Mouse (Mus musculus) erythroblast, embryonic 14.5 days (primary cell): ENCODE measurements around the gene Cnn1. TPM values are rescaled to one million over a fixed set of nuclear protein-coding genes. Genes with fewer than 3 reads are reported as not detected.

Experiments used
- H3K27me3 ChIP-seq: 2 replicates; pipeline ENCODE4 v1.6.1; 2012; ENCODE audit warnings: inconsistent platforms; ENCODE audit not compliant: control insufficient read depth
- H3K36me3 ChIP-seq: 2 replicates; pipeline ENCODE4 v1.6.1; 2012; ENCODE audit warnings: mild to moderate bottlenecking, inconsistent platforms; ENCODE audit not compliant: control insufficient read depth
- H3K4me1 ChIP-seq: 2 replicates; pipeline ENCODE4 v1.6.1; 2012; ENCODE audit warnings: inconsistent platforms; ENCODE audit not compliant: control insufficient read depth
- H3K4me3 ChIP-seq: replicated peaks from 2 replicates; pipeline ENCODE3; 2012; ENCODE audit warnings: moderate library complexity, mild to moderate bottlenecking, inconsistent platforms
- H3K9me3 ChIP-seq: 2 replicates; pipeline ENCODE4 v1.6.1; 2012; ENCODE audit warnings: low read length, inconsistent platforms, mixed read lengths; ENCODE audit not compliant: control insufficient read depth
- GATA1 ChIP-seq: IDR thresholded peaks from 2 replicates; pipeline ENCODE4 v1.6.1; 2012; ENCODE audit warnings: low read length, inconsistent platforms, mixed read lengths
- TAL1 ChIP-seq: IDR thresholded peaks from 3 replicates; pipeline ENCODE4 v1.6.1; 2012; ENCODE audit warnings: low read length, inconsistent platforms, mixed read lengths
- polyA plus RNA-seq: library from polyadenylated mRNA; stranded (reverse); fragments of >175 nt; gene quantifications from 2 replicates; pipeline ENCODE4 v1.2.3, GENCODE M21; 2012

The Cnn1 gene
- polyA plus RNA-seq, 1 experiment, result not detected

DNA sequence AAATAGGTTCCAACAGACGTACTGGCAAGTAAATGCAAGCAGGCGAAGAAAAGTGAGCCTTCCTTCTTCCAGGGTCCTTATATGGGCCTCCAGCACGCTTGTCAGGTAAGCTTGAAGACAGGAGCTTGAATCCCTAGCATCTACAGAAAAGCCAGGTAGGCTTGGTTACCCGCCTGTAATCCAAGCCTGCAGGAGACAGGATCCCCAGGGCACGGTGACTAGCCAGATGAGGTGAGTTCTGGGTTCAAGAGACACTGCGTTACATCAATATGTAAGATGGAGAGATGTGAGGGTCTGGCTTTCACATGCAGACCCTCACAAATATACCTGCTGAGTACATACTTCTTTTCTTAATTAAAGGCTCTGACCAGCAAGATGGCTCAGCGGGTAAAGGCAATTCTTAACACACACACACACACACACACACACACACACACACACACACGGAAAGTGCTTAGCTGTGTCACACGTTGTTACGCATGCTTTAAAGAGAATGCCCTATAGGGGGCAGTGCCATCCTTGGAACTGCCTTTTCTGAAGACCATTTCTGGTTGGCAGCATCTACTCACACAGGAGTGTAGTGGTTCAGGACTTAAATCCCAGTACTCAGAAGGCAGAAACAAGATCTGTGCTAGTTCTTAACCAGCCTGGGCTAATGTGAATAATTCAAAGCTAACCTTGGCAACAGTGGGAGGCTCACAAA is 18.9 kb downstream of the Cnn1 start:
- peaks cover 57% of the 10 kb centered on the region for H3K4me1 ChIP-seq
- H3K4me3 ChIP-seq, result peak overlapping the region; percentile 83
- no peaks in the 10 kb centered on the region for H3K27me3 ChIP-seq
- no peaks in the 10 kb centered on the region for H3K9me3 ChIP-seq
- TF ChIP-seq TAL1 (no peak), GATA1 (no peak)
- peaks cover 23% of the 10 kb centered on the region for H3K36me3 ChIP-seq

DNA sequence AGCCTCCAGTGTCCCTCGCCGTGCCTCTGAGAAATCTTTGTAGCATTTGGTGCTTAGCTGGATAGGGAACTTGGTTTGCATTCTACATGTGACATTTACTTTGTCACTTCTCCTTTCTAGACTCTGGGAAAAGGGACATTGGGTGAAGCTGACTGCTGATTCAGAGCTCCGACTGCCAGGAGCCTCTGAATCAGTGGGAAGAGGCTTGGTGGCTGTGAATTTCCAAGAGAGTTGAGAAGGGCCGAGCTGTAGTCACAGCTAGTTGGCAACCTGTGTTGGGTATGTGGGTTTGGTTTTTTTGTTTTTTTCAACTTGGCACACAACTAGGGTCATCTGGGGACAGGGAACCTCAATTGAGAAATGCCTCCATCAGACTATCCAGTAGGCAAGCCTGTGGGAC is 20.5 kb downstream of the Cnn1 start:
- Histone ChIP-seq H3K9me3 (no peaks in the 10 kb centered on the region), H3K4me3 (no peak overlapping the region), H3K27me3 (no peaks in the 10 kb centered on the region), H3K36me3 (peaks cover 12% of the 10 kb centered on the region), H3K4me1 (peaks cover 68% of the 10 kb centered on the region)
- no peak for TF ChIP-seq GATA1

DNA sequence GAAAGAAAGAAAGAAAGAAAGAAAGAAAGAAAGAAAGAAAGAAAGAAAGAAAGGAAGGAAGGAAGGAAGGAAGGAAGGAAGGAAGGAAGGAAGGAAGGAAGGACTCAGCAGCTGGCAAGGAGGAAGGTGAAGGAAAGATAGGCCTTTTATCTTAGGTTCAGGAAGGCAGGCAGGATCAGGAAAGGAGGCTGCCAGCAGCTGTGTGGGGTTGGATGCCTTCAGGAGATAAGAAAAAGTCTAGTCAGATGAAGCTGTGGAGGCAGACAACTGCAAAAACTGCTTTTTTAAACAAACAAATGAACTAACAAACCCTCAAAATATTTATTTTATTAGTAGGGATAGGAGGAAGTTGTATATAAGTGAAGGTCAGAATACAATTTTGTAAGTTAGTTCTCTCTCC is 22.5 kb downstream of the Cnn1 start:
- peaks cover 63% of the 10 kb centered on the region for H3K4me1 ChIP-seq
- H3K4me3 ChIP-seq, result no peak overlapping the region
- TF ChIP-seq TAL1, result no peak
- no peak for TF ChIP-seq GATA1
- no peaks in the 10 kb centered on the region for H3K9me3 ChIP-seq
- H3K27me3 ChIP-seq, result no peaks in the 10 kb centered on the region
- peaks cover 25% of the 10 kb centered on the region for H3K36me3 ChIP-seq

DNA sequence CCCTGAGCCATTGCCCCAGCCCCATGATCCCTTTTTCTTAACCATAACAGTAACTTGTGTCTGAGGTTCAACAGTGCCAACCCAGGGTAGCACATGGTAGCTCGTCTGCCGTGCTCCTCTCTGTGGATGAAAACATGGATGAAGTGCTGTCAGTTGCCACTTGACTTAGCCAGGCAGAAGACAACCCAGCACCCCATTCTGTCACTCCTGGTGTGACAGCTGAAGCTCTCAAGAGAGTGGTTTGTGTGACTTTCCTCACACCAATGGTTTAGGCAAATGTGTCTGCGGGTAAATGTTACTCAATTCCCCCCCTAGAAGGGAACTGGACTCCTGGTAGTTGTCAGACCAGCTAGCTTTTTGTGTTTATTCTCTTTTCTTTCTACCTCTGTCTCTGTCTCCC is 23.0 kb downstream of the Cnn1 start:
- TF ChIP-seq TAL1, result no peak
- TF ChIP-seq GATA1, result no peak
- Histone ChIP-seq H3K36me3 (peaks cover 30% of the 10 kb centered on the region), H3K27me3 (no peaks in the 10 kb centered on the region), H3K4me1 (peaks cover 67% of the 10 kb centered on the region), H3K9me3 (no peaks in the 10 kb centered on the region), H3K4me3 (no peak overlapping the region)

DNA sequence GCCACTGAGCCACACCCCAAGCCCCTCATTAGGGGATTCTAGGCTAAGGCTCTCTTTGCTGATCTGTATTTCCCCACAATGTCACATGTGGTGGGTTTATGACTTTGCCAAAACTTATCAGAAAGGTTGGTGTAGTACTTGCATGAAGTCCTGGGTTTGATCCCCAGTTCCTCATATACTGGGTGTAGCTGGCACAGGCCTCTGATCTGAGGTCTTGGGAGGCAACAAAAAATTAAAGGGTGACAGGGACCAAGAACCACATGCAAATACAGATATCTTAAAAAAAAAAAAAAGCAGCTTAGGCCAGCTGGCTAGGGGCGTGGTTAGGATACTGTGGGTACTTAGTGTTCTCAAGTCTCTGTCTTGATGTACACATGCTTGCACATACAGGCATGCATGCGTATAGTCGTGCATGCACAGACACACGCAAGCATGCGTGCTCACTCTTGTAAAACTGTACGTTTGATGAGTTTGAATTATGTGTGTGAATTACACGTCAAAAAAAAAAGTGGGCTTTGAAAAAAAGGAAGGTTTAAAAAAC is 24.1 kb downstream of the Cnn1 start:
- TF ChIP-seq GATA1, result no peak
- TF ChIP-seq TAL1, result no peak
- Histone ChIP-seq H3K9me3 (no peaks in the 10 kb centered on the region), H3K27me3 (no peaks in the 10 kb centered on the region), H3K4me1 (peaks cover 59% of the 10 kb centered on the region), H3K36me3 (peaks cover 41% of the 10 kb centered on the region), H3K4me3 (no peak overlapping the region)

DNA sequence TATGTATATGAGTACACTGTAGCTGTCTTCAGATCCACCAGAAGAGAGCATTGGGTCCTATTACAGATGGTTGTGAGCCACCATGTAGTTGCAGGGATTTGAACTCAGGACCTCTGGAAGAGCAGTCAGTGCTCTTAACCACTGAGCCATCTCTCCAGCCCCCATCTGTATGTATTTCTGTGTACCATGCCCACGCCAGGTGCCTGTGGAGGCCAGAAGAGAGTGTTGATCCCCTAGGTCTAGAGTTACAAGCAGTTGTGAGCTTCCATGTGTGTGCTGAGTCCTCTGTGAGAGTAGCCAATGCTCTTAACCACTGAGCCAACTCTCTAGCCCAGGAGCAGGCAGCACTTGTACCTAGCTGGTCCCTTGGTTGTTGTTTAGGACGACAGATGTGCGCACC is 25.2 kb downstream of the Cnn1 start:
- peaks cover 58% of the 10 kb centered on the region for H3K4me1 ChIP-seq
- no peaks in the 10 kb centered on the region for H3K9me3 ChIP-seq
- H3K27me3 ChIP-seq, result no peaks in the 10 kb centered on the region
- TF ChIP-seq GATA1 (no peak), TAL1 (no peak)
- no peak overlapping the region for H3K4me3 ChIP-seq
- H3K36me3 ChIP-seq, result peaks cover 51% of the 10 kb centered on the region

DNA sequence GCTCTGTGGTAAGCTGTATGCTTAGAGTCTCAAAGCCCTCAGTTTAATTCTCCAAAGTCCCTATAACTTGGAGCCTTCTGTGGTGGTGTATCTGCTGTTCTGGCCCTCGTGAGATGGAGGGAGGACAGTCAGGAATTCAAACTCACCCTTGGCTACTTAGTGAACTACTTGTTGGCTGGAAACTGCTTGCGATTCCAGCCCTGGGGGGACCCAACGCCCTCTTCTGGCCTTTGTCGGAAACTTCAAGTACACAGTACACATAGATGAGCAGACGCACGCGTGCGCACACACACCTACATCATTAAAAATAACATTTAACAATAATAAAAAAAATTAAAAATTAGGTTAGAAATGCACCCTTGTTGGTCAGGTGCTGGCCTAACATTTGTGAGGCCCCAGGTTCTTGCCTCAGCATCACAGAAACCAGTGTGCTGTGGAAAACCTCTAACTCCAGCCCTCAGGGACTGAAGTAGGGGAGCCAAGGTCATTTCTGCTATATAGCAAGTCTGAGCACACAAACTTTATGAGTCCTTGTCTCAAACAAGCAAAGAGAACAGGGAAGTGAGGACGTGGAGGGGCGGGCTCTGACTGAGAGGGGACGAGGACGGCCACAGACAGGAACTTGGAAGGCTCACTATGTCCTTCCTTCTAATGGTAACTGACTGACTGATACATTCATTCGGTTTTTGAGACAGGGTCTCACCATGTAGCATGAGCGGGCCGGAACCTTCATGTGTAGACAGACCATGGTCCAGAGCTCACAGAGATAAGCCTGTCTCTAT is 26.4 kb downstream of the Cnn1 start:
- peaks cover 65% of the 10 kb centered on the region for H3K4me1 ChIP-seq

DNA sequence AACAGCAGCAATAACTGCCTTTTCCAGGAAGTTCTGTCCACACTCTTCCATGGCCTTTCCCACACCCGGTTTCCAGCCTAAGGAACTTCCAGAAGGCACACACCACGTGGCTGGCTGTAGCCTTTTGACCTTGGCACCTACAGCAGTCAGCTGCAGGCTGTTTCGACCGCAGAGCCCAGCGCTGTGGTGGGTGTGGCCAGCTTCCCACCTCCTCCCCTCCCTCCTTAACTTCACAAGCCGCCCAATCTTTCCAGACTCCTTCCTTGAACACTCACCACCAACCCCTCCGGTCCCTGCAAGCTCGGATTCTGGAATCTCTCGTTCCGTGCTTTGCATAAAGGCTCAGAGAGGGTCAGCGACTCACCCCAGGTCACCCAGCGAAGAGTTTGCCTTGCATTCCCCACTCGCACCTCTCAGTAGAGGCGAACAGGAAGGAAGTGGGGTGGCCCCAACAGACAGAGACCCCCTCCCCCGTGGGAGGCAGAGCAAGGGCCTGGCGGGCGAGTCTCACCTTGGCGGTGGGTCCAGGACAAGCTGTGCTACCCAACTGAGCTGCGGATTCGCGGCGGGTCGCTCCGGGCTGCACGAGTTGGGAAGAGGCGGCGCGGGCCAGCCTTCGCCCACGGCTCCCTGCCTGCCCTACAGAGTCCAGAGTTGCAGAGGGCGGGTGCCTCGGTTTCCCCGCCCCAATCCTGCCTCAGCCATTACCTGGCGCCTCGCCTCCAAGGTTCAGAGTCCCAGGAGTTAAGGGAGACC is 32.4 kb downstream of the Cnn1 start:
- Histone ChIP-seq H3K4me1 (peaks cover 82% of the 10 kb centered on the region), H3K27me3 (no peaks in the 10 kb centered on the region; the same call in 1 of the 2 replicates), H3K36me3 (peaks cover 87% of the 10 kb centered on the region), H3K4me3 (peak overlapping the region; percentile 83), H3K9me3 (peaks cover 8% of the 10 kb centered on the region)
- TF ChIP-seq TAL1 (no peak), GATA1 (no peak)

More for the DNA sequence above, 26.4 kb downstream of the Cnn1 start:
- Histone ChIP-seq H3K9me3 (no peaks in the 10 kb centered on the region), H3K36me3 (peaks cover 64% of the 10 kb centered on the region), H3K27me3 (no peaks in the 10 kb centered on the region), H3K4me3 (no peak overlapping the region)
- TF ChIP-seq TAL1 (no peak), GATA1 (no peak)

DNA sequence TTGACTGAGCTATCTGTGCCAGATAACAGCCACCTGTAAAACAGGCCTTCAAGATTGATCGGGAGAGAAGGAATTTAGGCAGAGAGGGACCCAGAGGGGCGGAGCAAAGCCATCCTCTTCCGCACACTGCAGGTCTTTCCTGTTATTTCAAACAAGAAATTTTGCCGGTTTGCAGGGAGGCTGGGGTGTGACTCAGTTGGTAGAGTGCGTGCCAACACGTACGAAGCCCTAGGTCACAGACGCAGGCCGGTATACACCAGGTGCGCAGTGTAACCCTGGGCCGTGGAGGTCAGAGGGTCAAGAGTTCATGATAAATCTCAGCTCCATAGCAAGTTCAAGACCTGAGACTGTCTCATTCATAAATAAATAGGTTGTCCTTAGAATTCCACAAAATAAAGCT is 33.2 kb downstream of the Cnn1 start:
- Histone ChIP-seq H3K4me1 (peaks cover 87% of the 10 kb centered on the region), H3K9me3 (peaks cover 8% of the 10 kb centered on the region), H3K27me3 (no peaks in the 10 kb centered on the region; the same call in 1 of the 2 replicates), H3K4me3 (peak overlapping the region; percentile 83), H3K36me3 (peaks cover 79% of the 10 kb centered on the region)
- no peak for TF ChIP-seq GATA1
